Mouse (Mus musculus) hindbrain, postnatal 0 days (tissue): ENCODE measurements around the gene Yme1l1. TPM values are rescaled to one million over a fixed set of nuclear protein-coding genes. Genes with fewer than 3 reads are reported as not detected.

Experiments
- ATAC-seq: fragments of 200-750 bp; cut with Nextera tagmentation; 2 replicates; pipeline ENCODE4 v1.8.0; 2017; ENCODE audit warnings: mild to moderate bottlenecking, moderate TSS enrichment, moderate library complexity
- DNase-seq: peaks from one replicate; pipeline ENCODE4 v3.0.0-alpha.2; 2015; ENCODE audit warnings: low spot score
- H3K27ac ChIP-seq: fragments of 300-500 bp; sonication (generic); 2 replicates; pipeline ENCODE4 v1.5.1; 2014; ENCODE audit warnings: mild to moderate bottlenecking
- H3K27me3 ChIP-seq: fragments of 300-500 bp; sonication (generic); 2 replicates; pipeline ENCODE4 v1.6.1; 2014; ENCODE audit warnings: low read length, mixed read lengths; ENCODE audit not compliant: insufficient read depth
- H3K36me3 ChIP-seq: fragments of 300-500 bp; sonication (generic); 2 replicates; pipeline ENCODE4 v1.6.1; 2014; ENCODE audit warnings: low read length, mixed read lengths; ENCODE audit not compliant: insufficient read depth
- H3K4me1 ChIP-seq: fragments of 300-500 bp; sonication (generic); 2 replicates; pipeline ENCODE4 v1.6.1; 2014; ENCODE audit warnings: antibody characterized with exemption, low read length, mixed read lengths; ENCODE audit not compliant: insufficient read depth
- H3K4me2 ChIP-seq: fragments of 300-500 bp; sonication (generic); 2 replicates; pipeline ENCODE4 v1.6.1; 2014; ENCODE audit warnings: low read depth, mild to moderate bottlenecking, low read length, moderate library complexity, mixed read lengths
- H3K4me3 ChIP-seq: fragments of 300-500 bp; sonication (generic); 2 replicates; pipeline ENCODE4 v1.5.1; 2014; ENCODE audit warnings: low read length
- H3K9ac ChIP-seq: fragments of 300-500 bp; sonication (generic); replicated peaks from 2 replicates; pipeline ENCODE4 v1.6.1; 2014; ENCODE audit warnings: mild to moderate bottlenecking, low read length, moderate library complexity, mixed read lengths
- H3K9me3 ChIP-seq: fragments of 300-500 bp; sonication (generic); 2 replicates; pipeline ENCODE4 v1.6.1; 2016; ENCODE audit warnings: low read length, mixed read lengths
- CTCF ChIP-seq: IDR thresholded peaks from 2 replicates; pipeline ENCODE4 v1.5.1; 2016; ENCODE audit warnings: antibody characterized with exemption, control low read depth, low read depth
- WGBS: fragments of 180-500 bp; shearing (Covaris S2); extraction: QIAGEN DNeasy Blood & Tissue Kit; methylation state at CpG from one replicate; pipeline ENCODE4 v1.1.7; 2014; 5-methylcytosine and 5-hydroxymethylcytosine counted together
- polyA plus RNA-seq: library from polyadenylated mRNA; unstranded; fragments of >200 nt; fragmentation: Nextera tagmentation; extraction: Ambion mirVana; gene quantifications from 2 replicates; pipeline ENCODE4 v1.2.1, GENCODE M21; 2015
- total RNA-seq: library from RNA; depleted of rRNA; stranded (reverse); fragments of >200 nt; gene quantifications from 2 replicates; pipeline ENCODE4 v1.2.3, GENCODE M21; 2014

The Yme1l1 gene
- total and polyA plus RNA-seq, 2 experiments from 2014 or later = 41.6 to 50.9 TPM

GRCm38 (mm10) chr2:23201034-23201433, 44.9 kb downstream of the Yme1l1 start:
- no peak for ATAC-seq
- no peaks in the 10 kb centered on the region for H3K27me3 ChIP-seq
- WGBS = 86% methylated on average over 1 of the region's 1 CpGs

GRCm38 (mm10) chr2:23202900-23203670, 46.9 kb downstream of the Yme1l1 start:
- H3K4me1 ChIP-seq = no peaks in the 10 kb centered on the region
- no peak overlapping the region for H3K4me2 ChIP-seq
- 0 out of 2 replicates have a peak, but pooled peaks cover 12% of the 10 kb centered on the region for H3K36me3 ChIP-seq
- H3K9me3 ChIP-seq = no peaks in the 10 kb centered on the region
- no peak overlapping the region for H3K27ac ChIP-seq
- ATAC-seq (no peak), DNase-seq (no peak)
- no peak overlapping the region for H3K4me3 ChIP-seq
- WGBS = 57% methylated on average over 15 of the region's 15 CpGs
- no peak for TF ChIP-seq CTCF
- H3K27me3 ChIP-seq = no peaks in the 10 kb centered on the region
- no peak overlapping the region for H3K9ac ChIP-seq

More at GRCm38 (mm10) chr2:23201034-23201433, 44.9 kb downstream of the Yme1l1 start:
- DNase-seq = no peak
- no peaks in the 10 kb centered on the region for H3K9me3 ChIP-seq
- H3K4me1 ChIP-seq = no peaks in the 10 kb centered on the region
- H3K36me3 ChIP-seq = 0 out of 2 replicates have a peak, but pooled peaks cover 14% of the 10 kb centered on the region
- H3K9ac ChIP-seq = no peak overlapping the region
- no peak for TF ChIP-seq CTCF
- H3K4me3 ChIP-seq = no peak overlapping the region
- H3K27ac ChIP-seq = no peak overlapping the region
- H3K4me2 ChIP-seq = no peak overlapping the region

GRCm38 (mm10) chr2:23207070-23207526, 50.9 kb downstream of the Yme1l1 start, which contains the start of gene 4931423N10Rik:
Gene 4931423N10Rik, plus strand, starts transcription at chr2:23207476.
- no peak within 1 kb of the TSS for H3K9ac ChIP-seq
- no peak within 1 kb of the TSS for H3K27ac ChIP-seq
- no peaks in the 10 kb centered on the region for H3K4me1 ChIP-seq
- ATAC-seq = no peak
- TF ChIP-seq CTCF = peak; percentile 45
- H3K36me3 ChIP-seq = no peaks in the 10 kb centered on the region
- H3K4me3 ChIP-seq = no peak within 1 kb of the TSS
- no peak within 1 kb of the TSS for H3K4me2 ChIP-seq
- DNase-seq = peak; percentile 23
- 81% methylated on average over 15 of the region's 15 CpGs for WGBS
- no peaks in the 10 kb centered on the region for H3K27me3 ChIP-seq
- no peaks in the 10 kb centered on the region for H3K9me3 ChIP-seq

GRCm38 (mm10) chr2:23213661-23214060, 57.5 kb downstream of the Yme1l1 start:
- no peaks in the 10 kb centered on the region for H3K36me3 ChIP-seq
- no peak for ATAC-seq
- 87% methylated on average over 5 of the region's 5 CpGs for WGBS
- no peaks in the 10 kb centered on the region for H3K27me3 ChIP-seq
- no peak overlapping the region for H3K4me2 ChIP-seq
- DNase-seq = no peak
- no peaks in the 10 kb centered on the region for H3K4me1 ChIP-seq
- H3K4me3 ChIP-seq = no peak overlapping the region
- no peaks in the 10 kb centered on the region for H3K9me3 ChIP-seq
- no peak overlapping the region for H3K9ac ChIP-seq
- H3K27ac ChIP-seq = no peak overlapping the region
- no peak for TF ChIP-seq CTCF

- Histone ChIP-seq H3K9me3 (no peaks in the 10 kb centered on the region), H3K36me3 (no peaks in the 10 kb centered on the region), H3K4me1 (no peaks in the 10 kb centered on the region), H3K27me3 (no peaks in the 10 kb centered on the region), H3K4me2 (no peak overlapping the region), H3K27ac (no peak overlapping the region), H3K4me3 (no peak overlapping the region), H3K9ac (no peak overlapping the region)
- no peak for TF ChIP-seq CTCF
- ATAC-seq = no peak
- no peak for DNase-seq
- 56% methylated on average over 6 of the region's 7 CpGs for WGBS
Observed at GRCm38 (mm10) chr2:23225199-23225598, 69.0 kb downstream of the Yme1l1 start.

- Histone ChIP-seq H3K27me3 (no peaks in the 10 kb centered on the region), H3K36me3 (no peaks in the 10 kb centered on the region), H3K9me3 (no peaks in the 10 kb centered on the region), H3K9ac (no peak overlapping the region), H3K4me1 (no peaks in the 10 kb centered on the region), H3K27ac (no peak overlapping the region), H3K4me2 (no peak overlapping the region), H3K4me3 (no peak overlapping the region)
- 69% methylated on average over 2 of the region's 2 CpGs for WGBS
- no peak for DNase-seq
- no peak for TF ChIP-seq CTCF
- no peak for ATAC-seq
Observed at GRCm38 (mm10) chr2:23228463-23228862, 72.3 kb downstream of the Yme1l1 start.
